Mouse (Mus musculus) hindbrain, postnatal 0 days (tissue): ENCODE measurements at regions not wholly inside any gene's neighbourhood (a gene's known extent, or its start where the extent isn't known, plus 50 kb on each side); places are given as distances from the start of the nearest gene placed in this dataset.

Experiments used
- ATAC-seq: fragments of 200-750 bp; cut with Nextera tagmentation; 2 replicates; pipeline ENCODE4 v1.8.0; 2017; ENCODE audit warnings: mild to moderate bottlenecking, moderate TSS enrichment, moderate library complexity
- DNase-seq: peaks from one replicate; pipeline ENCODE4 v3.0.0-alpha.2; 2015; ENCODE audit warnings: low spot score
- H3K27ac ChIP-seq: fragments of 300-500 bp; sonication (generic); 2 replicates; pipeline ENCODE4 v1.5.1; 2014; ENCODE audit warnings: mild to moderate bottlenecking
- H3K27me3 ChIP-seq: fragments of 300-500 bp; sonication (generic); 2 replicates; pipeline ENCODE4 v1.6.1; 2014; ENCODE audit warnings: low read length, mixed read lengths; ENCODE audit not compliant: insufficient read depth
- H3K36me3 ChIP-seq: fragments of 300-500 bp; sonication (generic); 2 replicates; pipeline ENCODE4 v1.6.1; 2014; ENCODE audit warnings: low read length, mixed read lengths; ENCODE audit not compliant: insufficient read depth
- H3K4me1 ChIP-seq: fragments of 300-500 bp; sonication (generic); 2 replicates; pipeline ENCODE4 v1.6.1; 2014; ENCODE audit warnings: antibody characterized with exemption, low read length, mixed read lengths; ENCODE audit not compliant: insufficient read depth
- H3K4me2 ChIP-seq: fragments of 300-500 bp; sonication (generic); 2 replicates; pipeline ENCODE4 v1.6.1; 2014; ENCODE audit warnings: low read depth, mild to moderate bottlenecking, low read length, moderate library complexity, mixed read lengths
- H3K4me3 ChIP-seq: fragments of 300-500 bp; sonication (generic); 2 replicates; pipeline ENCODE4 v1.5.1; 2014; ENCODE audit warnings: low read length
- H3K9ac ChIP-seq: fragments of 300-500 bp; sonication (generic); replicated peaks from 2 replicates; pipeline ENCODE4 v1.6.1; 2014; ENCODE audit warnings: mild to moderate bottlenecking, low read length, moderate library complexity, mixed read lengths
- H3K9me3 ChIP-seq: fragments of 300-500 bp; sonication (generic); 2 replicates; pipeline ENCODE4 v1.6.1; 2016; ENCODE audit warnings: low read length, mixed read lengths
- CTCF ChIP-seq: IDR thresholded peaks from 2 replicates; pipeline ENCODE4 v1.5.1; 2016; ENCODE audit warnings: antibody characterized with exemption, control low read depth, low read depth
- WGBS: fragments of 180-500 bp; shearing (Covaris S2); extraction: QIAGEN DNeasy Blood & Tissue Kit; methylation state at CpG from one replicate; pipeline ENCODE4 v1.1.7; 2014; 5-methylcytosine and 5-hydroxymethylcytosine counted together

DNA sequence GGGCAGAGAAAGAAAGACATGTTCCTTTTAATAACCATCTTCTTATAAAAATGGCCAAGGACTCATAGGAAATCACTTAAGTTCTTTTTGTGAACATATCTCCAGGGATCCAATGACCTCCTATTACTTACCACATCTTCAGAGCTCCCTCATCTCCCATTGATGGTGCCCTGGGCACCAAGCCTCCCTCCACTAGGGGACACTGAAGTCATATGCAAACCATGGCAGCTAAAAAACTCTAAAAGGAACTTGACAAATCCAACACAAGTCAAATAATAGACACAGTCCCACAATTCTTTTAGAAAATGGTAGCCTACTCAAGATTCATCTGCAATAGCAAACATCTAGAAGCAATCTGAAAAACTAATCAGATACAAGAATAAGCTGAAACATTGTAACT, 167.2 kb upstream of the Igf1 start:
- H3K9me3 ChIP-seq: no peaks in the 10 kb centered on the region
- H3K27me3 ChIP-seq: no peaks in the 10 kb centered on the region
- H3K4me2 ChIP-seq: no peak overlapping the region
- DNase-seq: no peak
- no peak overlapping the region for H3K27ac ChIP-seq
- TF ChIP-seq CTCF: peak; percentile 57
- ATAC-seq: no peak
- no peaks in the 10 kb centered on the region for H3K36me3 ChIP-seq
- H3K4me1 ChIP-seq: no peaks in the 10 kb centered on the region
- H3K4me3 ChIP-seq: no peak overlapping the region
- H3K9ac ChIP-seq: no peak overlapping the region

DNA sequence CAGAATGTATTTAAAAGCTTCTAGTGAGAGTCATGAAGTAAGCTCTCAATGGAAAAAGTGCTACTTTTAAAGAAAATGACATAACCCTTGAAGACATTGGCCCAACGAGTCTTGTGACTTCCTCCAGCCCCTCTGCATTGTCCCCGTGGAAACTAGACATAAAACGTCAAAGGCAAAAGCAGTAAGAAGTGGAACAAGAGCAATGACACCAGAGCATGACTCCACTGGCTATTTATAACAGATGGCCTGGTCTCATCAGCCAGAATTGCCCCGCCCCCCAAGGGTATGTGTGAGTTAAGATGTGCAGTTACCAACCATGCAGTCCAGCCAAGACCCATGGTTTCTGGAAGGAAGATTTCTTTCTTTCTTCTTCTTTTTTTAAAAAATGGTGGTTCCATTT, 161.6 kb upstream of the Igf1 start:
- Histone ChIP-seq H3K27ac (no peak overlapping the region), H3K4me3 (no peak overlapping the region), H3K9me3 (no peaks in the 10 kb centered on the region), H3K9ac (no peak overlapping the region), H3K27me3 (no peaks in the 10 kb centered on the region), H3K4me2 (no peak overlapping the region), H3K4me1 (no peaks in the 10 kb centered on the region), H3K36me3 (no peaks in the 10 kb centered on the region)
- no peak for ATAC-seq
- DNase-seq: no peak
- WGBS: 74% methylated on average over 4 of the region's 4 CpGs
- TF ChIP-seq CTCF: no peak

DNA sequence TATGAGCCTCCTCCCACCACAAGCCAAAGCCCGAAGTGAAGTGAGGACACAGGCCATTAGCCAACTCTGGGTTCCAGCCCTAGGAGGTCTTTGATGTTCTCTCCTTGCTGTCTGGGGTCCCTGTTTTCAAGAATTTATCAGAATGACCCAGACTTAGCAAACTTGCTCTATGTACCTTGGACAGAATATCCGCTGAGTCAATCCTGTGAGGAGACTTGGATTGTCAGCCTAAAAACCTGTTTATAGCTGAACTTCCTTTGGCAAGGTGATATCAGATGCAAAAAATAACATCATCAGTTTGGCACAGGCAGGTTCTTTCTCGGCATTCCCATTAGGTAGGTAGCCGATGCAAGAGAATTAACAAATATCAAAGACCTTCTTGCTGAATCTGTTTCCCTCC, 146.9 kb upstream of the Igf1 start:
- ATAC-seq (no peak), DNase-seq (no peak)
- Histone ChIP-seq H3K9me3 (no peaks in the 10 kb centered on the region), H3K36me3 (no peaks in the 10 kb centered on the region), H3K4me3 (no peak overlapping the region), H3K4me2 (no peak overlapping the region), H3K4me1 (no peaks in the 10 kb centered on the region), H3K27me3 (no peaks in the 10 kb centered on the region), H3K27ac (no peak overlapping the region), H3K9ac (no peak overlapping the region)
- 82% methylated on average over 4 of the region's 4 CpGs for WGBS
- no peak for TF ChIP-seq CTCF

DNA sequence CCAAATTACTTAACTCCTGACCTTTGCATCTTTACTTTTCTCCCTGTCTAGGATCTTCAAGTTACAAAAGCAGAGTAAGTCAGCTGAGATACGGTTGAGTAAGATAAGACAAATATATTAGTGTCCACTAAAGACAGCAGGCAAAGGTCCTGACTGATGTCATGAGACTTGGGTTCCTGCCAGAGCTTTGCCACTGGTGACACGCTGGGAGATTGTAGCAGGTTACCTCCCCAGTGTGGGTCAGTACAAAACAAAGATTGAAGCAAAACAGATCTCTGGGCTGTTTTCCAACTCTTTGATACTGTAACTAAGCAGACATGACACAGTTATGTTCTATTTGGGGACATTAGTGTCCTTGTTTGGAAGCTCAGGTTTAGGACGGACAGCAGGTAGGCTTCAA, 146.3 kb upstream of the Igf1 start:
- H3K4me3 ChIP-seq: no peak overlapping the region
- DNase-seq: peak; percentile 7
- H3K4me1 ChIP-seq: no peaks in the 10 kb centered on the region
- H3K4me2 ChIP-seq: no peak overlapping the region
- no peaks in the 10 kb centered on the region for H3K36me3 ChIP-seq
- no peak overlapping the region for H3K9ac ChIP-seq
- no peak for TF ChIP-seq CTCF
- no peak overlapping the region for H3K27ac ChIP-seq
- 40% methylated on average over 3 of the region's 3 CpGs for WGBS
- no peaks in the 10 kb centered on the region for H3K27me3 ChIP-seq
- H3K9me3 ChIP-seq: no peaks in the 10 kb centered on the region
- ATAC-seq: no peak

DNA sequence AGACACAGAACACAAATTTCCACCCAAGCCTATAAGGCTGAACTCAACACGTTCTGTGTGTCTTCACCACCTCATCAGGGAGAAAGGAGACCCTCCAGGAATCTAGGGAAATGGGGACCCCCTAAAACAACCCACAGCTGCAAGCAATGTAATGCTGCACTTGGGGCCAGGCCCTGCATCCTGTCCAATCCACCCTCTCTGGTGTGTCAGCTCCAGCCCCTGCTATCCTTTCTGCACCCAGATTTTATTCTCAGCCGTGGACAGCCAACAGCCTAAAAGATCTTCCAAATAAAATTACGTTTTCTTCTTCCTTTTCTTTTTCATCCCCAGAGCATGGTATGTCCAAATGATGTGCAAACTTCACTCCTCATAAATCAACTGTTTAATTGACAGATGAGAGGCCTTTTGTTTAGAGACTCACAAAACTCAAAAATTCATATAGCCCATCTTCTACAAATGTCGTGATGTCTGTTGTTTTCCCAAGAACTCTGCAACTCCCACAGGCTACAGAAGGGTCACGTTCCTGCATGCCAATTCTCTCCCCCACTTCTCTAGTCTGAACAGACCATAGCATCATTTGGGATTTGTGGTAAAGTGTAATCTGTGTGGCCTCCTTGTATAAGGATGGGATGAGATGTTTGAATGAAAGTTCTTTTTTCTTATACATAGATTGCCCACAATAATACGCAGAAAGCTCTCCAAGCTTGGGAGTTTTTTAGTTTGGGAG, 142.0 kb upstream of the Igf1 start:
- DNase-seq (no peak), ATAC-seq (no peak)
- Histone ChIP-seq H3K9me3 (no peaks in the 10 kb centered on the region), H3K4me1 (no peaks in the 10 kb centered on the region), H3K27ac (no peak overlapping the region), H3K4me2 (no peak overlapping the region), H3K27me3 (no peaks in the 10 kb centered on the region), H3K4me3 (no peak overlapping the region), H3K9ac (no peak overlapping the region), H3K36me3 (no peaks in the 10 kb centered on the region)
- 86% methylated on average over 6 of the region's 6 CpGs for WGBS
- no peak for TF ChIP-seq CTCF

DNA sequence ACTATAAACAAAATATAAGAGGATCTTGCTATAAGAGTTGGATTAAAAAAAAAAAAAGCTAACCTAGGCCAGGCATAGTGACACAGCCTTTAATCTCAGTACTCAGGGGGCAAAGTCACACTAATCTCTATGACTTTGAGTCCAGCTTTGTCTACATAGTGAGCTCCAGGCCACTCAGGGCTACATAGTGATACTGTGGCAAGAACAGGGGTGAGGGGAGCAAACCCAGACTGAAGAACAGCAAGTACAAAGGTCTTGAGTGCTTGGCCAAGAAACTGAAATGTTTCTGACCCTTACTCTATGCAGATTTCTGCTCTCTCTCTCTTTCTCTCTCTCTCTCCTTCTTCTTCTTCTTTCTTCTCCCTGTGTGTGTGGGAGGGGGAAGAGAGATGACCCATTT, 140.9 kb upstream of the Igf1 start:
- Histone ChIP-seq H3K4me2 (no peak overlapping the region), H3K9me3 (no peaks in the 10 kb centered on the region), H3K27ac (no peak overlapping the region), H3K27me3 (no peaks in the 10 kb centered on the region), H3K36me3 (no peaks in the 10 kb centered on the region), H3K4me1 (no peaks in the 10 kb centered on the region), H3K9ac (no peak overlapping the region), H3K4me3 (no peak overlapping the region)
- DNase-seq (no peak), ATAC-seq (no peak)
- TF ChIP-seq CTCF: no peak

DNA sequence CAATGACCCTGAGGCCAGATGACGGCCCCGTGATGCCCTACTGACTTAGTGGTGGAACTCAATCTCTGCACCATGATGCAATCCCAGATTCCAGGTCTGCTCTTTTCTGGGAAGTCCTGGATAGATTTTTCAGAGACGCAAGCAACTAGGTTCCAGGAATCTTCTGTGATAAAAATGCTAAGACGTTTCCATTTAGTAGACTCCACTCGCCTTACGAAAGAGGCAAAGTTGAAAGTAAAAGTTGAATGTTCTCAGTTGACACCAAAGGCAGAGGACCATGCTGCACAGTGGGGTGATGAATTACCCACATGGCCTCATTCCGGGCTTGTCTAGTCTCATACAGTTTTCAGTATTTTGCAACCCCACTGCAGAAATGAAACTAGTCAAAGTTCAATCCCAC, 139.6 kb upstream of the Igf1 start:
- WGBS: 91% methylated on average over 7 of the region's 7 CpGs
- no peaks in the 10 kb centered on the region for H3K36me3 ChIP-seq
- H3K27ac ChIP-seq: no peak overlapping the region
- no peak for ATAC-seq
- H3K9ac ChIP-seq: no peak overlapping the region
- no peaks in the 10 kb centered on the region for H3K4me1 ChIP-seq
- no peak overlapping the region for H3K4me3 ChIP-seq
- H3K9me3 ChIP-seq: no peaks in the 10 kb centered on the region
- no peak overlapping the region for H3K4me2 ChIP-seq
- DNase-seq: no peak
- no peaks in the 10 kb centered on the region for H3K27me3 ChIP-seq
- TF ChIP-seq CTCF: no peak
